Mouse (Mus musculus): ENCODE measurements around the gene Rnf225. TPM values are rescaled to one million over a fixed set of nuclear protein-coding genes. Genes with fewer than 3 reads are reported as not detected.
"Not testable (repeated sequence)": the region's sequence is repeated elsewhere in the genome, so short reads cannot be mapped to it uniquely, and the experiment has no call there.

Gene Rnf225
- total RNA-seq, 2 experiments from 2014 or later: 0.59 to 0.60 TPM

- peak; percentile 50 to 57 for DNase-seq (ENCODE audit: low spot score in 2 of 2)
Measured at GRCm38 (mm10) chr7:12927693-12928589, 725 bp downstream of the Rnf225 start.

- DNase-seq (ENCODE audit: low spot score in 2 of 2): no peak
Measured at GRCm38 (mm10) chr7:12933615-12934140, 6.5 kb downstream of the Rnf225 start.

DNA sequence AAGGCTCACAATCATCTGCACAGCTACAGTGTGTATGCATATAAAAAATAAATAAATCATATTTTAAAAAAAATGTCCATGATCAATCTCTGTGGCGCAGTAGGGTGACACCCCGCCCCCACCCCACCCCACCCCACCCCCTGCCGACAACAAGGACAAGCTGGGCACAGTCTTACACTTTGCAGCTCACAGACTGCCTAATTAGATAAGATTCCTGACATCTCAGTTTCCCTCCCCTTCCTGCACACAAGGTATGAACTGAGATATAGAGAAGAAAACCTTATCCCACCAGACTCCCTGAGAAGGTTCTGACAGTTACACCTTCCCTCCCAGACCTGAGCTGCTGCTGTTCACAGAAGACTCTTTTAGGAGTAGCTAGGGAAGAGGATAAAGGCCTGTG, 7.6 kb downstream of the Rnf225 start:
- DNase-seq (ENCODE audit: low spot score in 2 of 2): no peak

DNA sequence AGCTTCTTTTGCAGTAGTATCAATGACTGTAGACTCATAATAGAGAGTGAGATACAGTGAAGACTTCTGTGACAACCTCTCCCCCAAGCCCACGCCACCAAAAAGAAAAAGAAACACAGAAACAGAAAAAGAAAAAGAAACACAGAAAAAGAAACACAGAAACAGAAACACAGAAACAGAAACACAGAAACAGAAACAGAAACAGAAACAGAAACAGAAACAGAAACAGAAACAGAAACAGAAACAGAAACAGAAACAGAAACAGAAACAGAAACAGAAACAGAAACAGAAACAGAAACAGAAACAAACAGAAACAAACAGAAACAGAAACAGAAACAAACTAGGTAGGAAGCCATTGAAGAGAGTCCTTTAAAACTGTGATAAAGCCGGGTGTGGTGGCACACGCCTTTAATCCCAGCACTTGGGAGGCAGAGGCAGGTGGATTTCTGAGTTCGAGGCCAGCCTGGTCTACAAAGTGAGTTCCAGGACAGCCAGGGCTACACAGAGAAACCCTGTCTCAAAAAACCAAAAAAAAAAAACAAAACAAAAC, 10.1 kb downstream of the Rnf225 start:
- not testable (repeated sequence) for DNase-seq (ENCODE audit: low spot score in 2 of 2)

DNA sequence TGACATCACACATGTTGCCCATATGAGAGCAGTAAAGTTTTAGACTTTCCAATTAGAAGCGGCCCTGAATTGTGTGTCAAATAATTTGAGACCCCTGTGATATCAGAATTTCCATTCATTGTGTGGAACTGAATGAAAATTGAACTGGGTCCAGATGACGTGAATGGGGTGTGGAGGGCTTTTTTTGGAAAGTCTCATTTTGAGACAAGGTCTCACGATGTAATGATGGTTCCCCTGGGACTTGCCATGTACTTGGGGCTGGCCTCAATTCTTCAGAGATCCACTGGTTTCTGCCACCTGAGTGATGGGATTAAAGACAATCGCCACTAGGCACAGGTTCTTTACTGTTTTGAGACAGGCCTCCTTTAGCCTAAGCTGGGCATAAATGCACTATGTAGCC, 13.4 kb downstream of the Rnf225 start:
- no peak for DNase-seq (ENCODE audit: low spot score in 2 of 2)

DNA sequence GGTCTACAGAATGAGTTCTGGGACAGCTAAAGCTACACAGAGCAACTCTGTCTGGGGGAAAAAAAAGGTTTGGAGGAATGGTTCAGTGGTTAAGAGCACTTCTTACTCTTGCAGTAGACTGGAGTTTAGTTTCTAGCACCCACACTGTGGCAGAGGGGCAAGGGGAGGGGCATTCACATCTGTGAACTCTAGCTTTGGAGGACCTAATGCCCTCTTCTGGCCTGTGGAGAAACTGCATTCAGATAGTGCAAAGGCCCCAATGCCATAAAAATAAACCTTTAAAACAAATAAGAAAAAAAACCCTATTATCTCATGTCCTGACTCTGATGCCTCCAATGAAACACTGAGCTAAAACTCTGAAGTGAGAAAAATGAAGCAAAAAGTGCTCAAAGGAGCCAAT, 16.3 kb downstream of the Rnf225 start:
- no peak for DNase-seq (ENCODE audit: low spot score in 2 of 2)

GRCm38 (mm10) chr7:12949032-12949871, 22.0 kb downstream of the Rnf225 start:
- peak; percentile 94 to 97 for DNase-seq (ENCODE audit: low spot score in 2 of 2)

GRCm38 (mm10) chr7:12949872-12950229, 22.6 kb downstream of the Rnf225 start:
- no peak for DNase-seq (ENCODE audit: low spot score in 2 of 2)

- no peak for DNase-seq (ENCODE audit: low spot score in 2 of 2)
Measured at GRCm38 (mm10) chr7:12954896-12955295, 27.7 kb downstream of the Rnf225 start.

DNA sequence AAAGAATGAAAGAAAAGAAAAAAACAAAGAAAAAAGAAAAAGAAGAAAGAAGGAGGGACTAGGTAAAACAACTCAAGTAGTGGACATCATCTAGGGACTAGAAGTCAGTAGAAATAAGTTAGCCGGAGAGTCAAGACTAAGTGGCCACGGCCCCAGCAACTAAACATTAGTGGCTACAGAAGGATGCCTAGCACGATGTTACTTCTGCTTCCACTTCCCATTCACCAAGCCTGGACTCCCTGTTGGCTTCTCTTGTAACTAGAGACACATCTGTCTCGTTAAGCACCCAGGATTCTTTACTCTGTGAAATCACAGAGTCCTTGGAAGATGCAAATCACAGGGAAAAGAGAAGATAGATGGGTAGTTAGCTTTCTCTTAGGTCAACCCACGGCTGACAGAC, 30.3 kb downstream of the Rnf225 start:
- DNase-seq (ENCODE audit: low spot score in 2 of 2): no peak

GRCm38 (mm10) chr7:12958948-12959347, 31.7 kb downstream of the Rnf225 start:
- no peak for DNase-seq (ENCODE audit: low spot score in 2 of 2)

GRCm38 (mm10) chr7:12959718-12960117, 32.5 kb downstream of the Rnf225 start:
- no peak for DNase-seq (ENCODE audit: low spot score in 2 of 2)

DNA sequence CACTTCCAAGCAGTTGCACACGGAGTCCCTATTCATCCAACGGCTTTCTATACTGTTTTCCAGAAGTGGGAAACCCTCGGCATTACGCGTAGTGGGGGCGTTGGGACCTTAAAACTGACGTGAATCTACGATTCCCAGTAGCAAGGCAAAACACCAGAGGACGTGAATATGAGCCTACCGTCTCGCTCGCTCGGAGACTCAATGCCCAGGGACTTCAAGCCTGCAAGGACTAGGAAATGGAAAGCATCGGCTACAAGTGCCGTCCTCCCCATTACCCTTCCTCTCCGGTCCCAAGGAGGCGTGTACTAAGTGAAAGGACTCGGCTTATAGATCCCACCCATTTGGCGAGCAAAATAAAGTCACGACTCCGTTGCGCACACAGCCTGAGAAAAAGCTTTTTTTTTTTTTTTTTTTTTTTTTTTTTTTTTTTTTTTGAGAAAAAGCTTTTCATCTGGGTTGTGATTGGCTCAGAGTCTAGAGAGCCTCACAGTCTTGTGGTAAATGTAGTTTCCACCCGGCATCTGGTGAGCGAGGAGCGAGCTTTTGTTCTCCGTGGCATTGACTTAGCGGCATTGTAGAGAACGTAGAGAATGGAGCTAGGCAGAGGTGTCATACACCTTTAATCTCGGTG, 34.4 kb downstream of the Rnf225 start:
- DNase-seq (ENCODE audit: low spot score in 2 of 2): peak; percentile 29 to 57

- peak; percentile 85 to 91 for DNase-seq (ENCODE audit: low spot score in 2 of 2)
Measured at GRCm38 (mm10) chr7:12965678-12966091, 38.5 kb downstream of the Rnf225 start, which contains the start of gene Zfp324. Zfp324 (plus strand) TSS chr7:12965838.

DNA sequence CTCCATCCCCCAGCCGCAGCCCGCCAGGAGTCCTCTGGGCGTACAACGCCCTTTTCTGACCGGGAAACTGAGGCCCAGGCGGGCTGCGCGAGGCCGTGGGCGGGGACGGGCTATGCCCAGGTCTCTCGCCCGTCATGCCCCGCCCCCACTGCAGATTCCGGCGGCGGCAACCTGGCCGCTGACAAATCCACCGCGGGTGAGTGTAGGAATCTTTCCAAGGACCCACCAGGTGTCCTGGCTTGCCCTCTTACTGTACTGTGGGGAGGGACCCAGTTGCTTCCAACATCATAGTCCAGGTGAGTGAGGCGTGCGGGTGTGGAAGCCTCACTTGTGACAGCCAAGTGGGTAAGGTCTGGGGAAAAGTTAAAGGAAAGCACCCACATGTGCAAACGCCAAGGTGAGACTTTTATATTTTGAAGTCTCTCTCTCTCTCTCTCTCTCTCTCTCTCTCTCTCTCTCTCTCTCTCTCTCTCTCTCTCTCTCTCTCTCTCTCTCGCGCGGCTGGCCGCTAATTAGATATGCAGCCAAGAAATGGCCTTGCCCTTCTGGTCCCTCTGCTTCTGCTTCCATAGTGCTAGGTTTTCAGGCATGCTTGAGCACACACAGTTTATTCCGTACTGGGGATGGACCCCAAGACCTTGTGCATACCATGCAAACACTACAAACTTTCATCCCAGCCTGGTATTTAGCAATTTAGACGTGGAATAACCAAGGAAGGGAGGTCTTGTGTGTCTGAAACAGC, 39.1 kb downstream of the Rnf225 start:
- DNase-seq (ENCODE audit: low spot score in 2 of 2): peak; percentile 48 to 61

DNA sequence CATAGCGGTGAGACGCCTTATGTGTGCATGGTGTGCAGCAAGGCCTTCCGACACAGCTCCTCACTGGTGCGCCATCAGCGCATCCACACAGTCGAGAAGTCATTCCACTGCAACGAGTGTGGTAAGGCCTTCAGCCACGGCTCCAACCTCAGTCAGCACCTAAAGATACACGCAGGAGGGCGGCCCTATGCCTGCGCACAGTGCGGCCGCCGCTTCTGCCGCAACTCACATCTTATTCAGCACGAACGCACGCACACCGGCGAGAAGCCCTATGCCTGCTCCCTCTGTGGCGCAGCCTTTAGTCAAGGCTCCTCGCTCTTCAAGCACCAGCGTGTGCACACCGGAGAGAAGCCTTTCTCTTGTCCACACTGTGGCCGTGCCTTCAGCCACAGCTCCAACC, 43.7 kb downstream of the Rnf225 start:
- DNase-seq (ENCODE audit: low spot score in 2 of 2): no peak

DNA sequence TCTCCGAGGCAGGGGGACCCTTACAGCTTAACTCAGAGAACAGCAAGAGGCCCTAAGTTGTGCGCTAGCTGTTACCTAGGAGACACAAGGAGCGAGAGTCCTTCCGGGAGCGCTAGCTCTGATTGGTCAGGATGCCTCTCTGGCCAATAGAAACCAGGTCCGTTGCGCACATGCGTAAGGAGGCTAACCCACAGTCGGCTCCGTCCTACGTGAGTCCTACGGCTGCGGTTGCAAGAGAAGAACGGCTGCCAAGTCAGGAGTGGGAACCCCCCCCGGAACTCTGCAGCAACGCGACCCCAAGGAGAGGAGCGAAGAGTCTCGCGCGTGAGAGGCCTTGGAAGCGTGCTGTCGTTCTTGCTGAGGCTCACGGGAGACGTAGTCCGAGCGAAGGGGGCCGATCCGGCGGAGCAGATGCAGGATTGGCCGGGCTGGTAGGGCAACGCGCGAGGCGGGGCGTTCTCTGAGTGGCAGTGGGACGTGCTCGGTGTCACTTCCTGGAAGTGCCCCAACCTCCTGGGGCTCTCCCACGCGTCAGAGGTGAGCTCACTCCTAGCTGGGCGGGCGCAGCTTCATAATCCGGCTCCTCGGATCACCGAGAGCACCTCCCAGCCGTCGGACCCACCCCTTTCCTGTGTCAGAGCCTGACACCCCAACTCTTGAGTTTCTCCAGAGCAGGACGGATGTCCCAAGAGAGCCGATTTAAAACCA, 50.6 kb downstream of the Rnf225 start, which contains the start of gene Zfp446:
Gene Zfp446, plus strand, starts transcription at position 167 of the 708 bp plus-strand sequence.
- peak; percentile 99 for DNase-seq (ENCODE audit: low spot score in 2 of 2)

DNA sequence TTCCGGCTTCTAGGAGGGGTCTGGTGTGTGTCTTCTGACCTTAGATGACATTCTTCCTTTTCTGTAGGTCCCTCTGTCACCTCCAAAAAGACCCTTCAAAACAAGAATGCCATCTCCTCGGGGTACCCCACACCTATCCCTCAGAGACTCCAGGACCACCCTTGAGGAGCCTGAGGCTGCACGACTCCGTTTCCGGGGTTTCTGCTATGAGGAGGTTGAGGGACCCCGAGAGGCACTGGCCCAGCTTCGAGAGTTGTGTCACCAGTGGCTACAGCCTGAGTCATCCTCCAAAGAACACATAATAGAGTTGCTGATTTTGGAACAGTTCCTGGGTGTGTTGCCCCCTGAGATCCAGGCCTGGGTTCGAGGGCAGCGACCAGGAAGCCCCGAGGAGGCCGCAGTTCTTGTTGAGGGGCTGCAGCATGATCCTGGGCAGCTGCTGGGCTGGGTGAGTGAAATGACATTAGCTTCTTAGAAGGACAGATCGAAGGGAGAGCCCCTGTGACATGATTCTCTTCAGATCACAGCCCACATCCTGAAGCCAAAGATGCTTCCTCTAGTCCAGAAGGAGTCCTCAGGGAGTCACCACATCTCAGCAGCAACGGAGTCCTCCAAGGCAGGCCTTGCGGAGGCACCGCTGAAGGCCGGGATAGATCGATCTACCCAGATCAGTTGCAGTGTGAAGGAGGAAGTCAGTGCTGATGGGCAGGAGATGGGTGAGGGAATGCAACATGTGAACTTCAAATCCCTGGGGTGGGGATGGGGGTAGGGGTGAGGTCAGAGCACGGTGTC, 51.9 kb downstream of the Rnf225 start:
- DNase-seq (ENCODE audit: low spot score in 2 of 2): no peak

GRCm38 (mm10) chr7:12979776-12980175, 52.6 kb downstream of the Rnf225 start:
- no peak for DNase-seq (ENCODE audit: low spot score in 2 of 2)

Measured in left cerebral cortex, adult 18-20 months (tissue).